Mouse (Mus musculus) kidney, postnatal 0 days (tissue): ENCODE measurements at regions not wholly inside any gene's neighbourhood (a gene's known extent, or its start where the extent isn't known, plus 50 kb on each side); places are given as distances from the start of the nearest gene placed in this dataset.

Source experiments
- ATAC-seq: fragments of 200-750 bp; cut with Nextera tagmentation; replicated peaks from 2 replicates; pipeline ENCODE4 v1.8.0; 2017; ENCODE audit warnings: low read depth, moderate number of reproducible peaks, moderate TSS enrichment, moderate library complexity; ENCODE audit not compliant: low FRiP score
- DNase-seq: peaks from one replicate; pipeline ENCODE4 v3.0.0-alpha.2; 2016; ENCODE audit warnings: low spot score
- H3K27ac ChIP-seq: fragments of 300-500 bp; sonication (generic); 2 replicates; pipeline ENCODE4 v1.5.1; 2014; ENCODE audit warnings: mild to moderate bottlenecking
- H3K27me3 ChIP-seq: fragments of 300-500 bp; sonication (generic); 2 replicates; pipeline ENCODE4 v1.6.1; 2014; ENCODE audit warnings: low read length, mixed read lengths; ENCODE audit not compliant: insufficient read depth
- H3K36me3 ChIP-seq: fragments of 300-500 bp; sonication (generic); 2 replicates; pipeline ENCODE4 v1.6.1; 2014; ENCODE audit warnings: low read length, mixed read lengths; ENCODE audit not compliant: insufficient read depth
- H3K4me1 ChIP-seq: fragments of 300-500 bp; sonication (generic); replicated peaks from 2 replicates; pipeline ENCODE4 v1.6.1; 2014; ENCODE audit warnings: antibody characterized with exemption, low read length, mixed read lengths; ENCODE audit not compliant: insufficient read depth
- H3K4me2 ChIP-seq: fragments of 300-500 bp; sonication (generic); 2 replicates; pipeline ENCODE4 v1.6.1; 2014; ENCODE audit warnings: mild to moderate bottlenecking, low read length, moderate library complexity, mixed read lengths
- H3K4me3 ChIP-seq: fragments of 300-500 bp; sonication (generic); replicated peaks from 2 replicates; pipeline ENCODE4 v1.5.1; 2014; ENCODE audit warnings: low read depth, low read length
- H3K9ac ChIP-seq: fragments of 300-500 bp; sonication (generic); 2 replicates; pipeline ENCODE4 v1.6.1; 2014; ENCODE audit warnings: low read depth, low read length
- H3K9me3 ChIP-seq: fragments of 300-500 bp; sonication (generic); replicated peaks from 2 replicates; pipeline ENCODE4 v1.6.1; 2016; ENCODE audit warnings: low read length, inconsistent platforms, mixed read lengths
- CTCF ChIP-seq: IDR thresholded peaks from 2 replicates; pipeline ENCODE4 v1.5.1; 2016; ENCODE audit warnings: antibody characterized with exemption, low read depth, mild to moderate bottlenecking, moderate library complexity
- WGBS: fragments of 180-500 bp; shearing (Covaris S2); extraction: QIAGEN DNeasy Blood & Tissue Kit; methylation state at CpG from one replicate; pipeline ENCODE4 v1.1.7; 2014; 5-methylcytosine and 5-hydroxymethylcytosine counted together

- no peak for ATAC-seq
- TF ChIP-seq CTCF: no peak
- 41% methylated on average over 5 of the region's 5 CpGs for WGBS
These were observed 66.0 kb downstream of the Gm4791 start for GRCm38 (mm10) chr9:47064463-47065032.

GRCm38 (mm10) chr9:47069436-47069835, 70.9 kb downstream of the Gm4791 start:
- Histone ChIP-seq H3K27me3 (no peaks in the 10 kb centered on the region), H3K4me2 (no peak overlapping the region), H3K36me3 (no peaks in the 10 kb centered on the region), H3K4me3 (no peak overlapping the region), H3K9me3 (no peaks in the 10 kb centered on the region), H3K27ac (no peak overlapping the region), H3K9ac (no peak overlapping the region), H3K4me1 (no peaks in the 10 kb centered on the region)
- no peak for DNase-seq
- no peak for ATAC-seq
- TF ChIP-seq CTCF: no peak
- WGBS: 46% methylated on average over 5 of the region's 5 CpGs

More at GRCm38 (mm10) chr9:47064463-47065032, 66.0 kb downstream of the Gm4791 start:
- no peak overlapping the region for H3K27ac ChIP-seq
- H3K36me3 ChIP-seq: no peaks in the 10 kb centered on the region
- DNase-seq: peak; percentile 10
- H3K4me1 ChIP-seq: no peaks in the 10 kb centered on the region
- H3K4me3 ChIP-seq: no peak overlapping the region
- H3K27me3 ChIP-seq: no peaks in the 10 kb centered on the region
- no peaks in the 10 kb centered on the region for H3K9me3 ChIP-seq
- no peak overlapping the region for H3K9ac ChIP-seq
- no peak overlapping the region for H3K4me2 ChIP-seq

GRCm38 (mm10) chr9:47070958-47071357, 72.4 kb downstream of the Gm4791 start:
- H3K9me3 ChIP-seq: no peaks in the 10 kb centered on the region
- no peak for ATAC-seq

GRCm38 (mm10) chr9:47076946-47077345, 78.4 kb downstream of the Gm4791 start:
- ATAC-seq: no peak
- Histone ChIP-seq H3K27me3 (no peaks in the 10 kb centered on the region), H3K4me2 (no peak overlapping the region), H3K9me3 (no peaks in the 10 kb centered on the region; the same call in 1 of the 2 replicates), H3K4me1 (no peaks in the 10 kb centered on the region), H3K4me3 (no peak overlapping the region), H3K27ac (no peak overlapping the region), H3K9ac (no peak overlapping the region), H3K36me3 (no peaks in the 10 kb centered on the region)
- DNase-seq: no peak
- TF ChIP-seq CTCF: no peak
- WGBS: 44% methylated on average over 6 of the region's 6 CpGs

More at GRCm38 (mm10) chr9:47070958-47071357, 72.4 kb downstream of the Gm4791 start:
- no peak for DNase-seq
- H3K27me3 ChIP-seq: no peaks in the 10 kb centered on the region
- 92% methylated on average over 5 of the region's 5 CpGs for WGBS
- no peak overlapping the region for H3K9ac ChIP-seq
- no peak overlapping the region for H3K4me3 ChIP-seq
- no peaks in the 10 kb centered on the region for H3K4me1 ChIP-seq
- H3K27ac ChIP-seq: no peak overlapping the region
- TF ChIP-seq CTCF: no peak
- no peak overlapping the region for H3K4me2 ChIP-seq
- H3K36me3 ChIP-seq: no peaks in the 10 kb centered on the region

- no peak overlapping the region for H3K4me3 ChIP-seq
- TF ChIP-seq CTCF: no peak
- H3K9ac ChIP-seq: no peak overlapping the region
- H3K4me2 ChIP-seq: no peak overlapping the region
- H3K27ac ChIP-seq: no peak overlapping the region
- 22% methylated on average over 2 of the region's 2 CpGs for WGBS
- H3K27me3 ChIP-seq: no peaks in the 10 kb centered on the region
- DNase-seq: no peak
- no peak for ATAC-seq
- H3K9me3 ChIP-seq: no peaks in the 10 kb centered on the region; the same call in 1 of the 2 replicates
- no peaks in the 10 kb centered on the region for H3K4me1 ChIP-seq
- no peaks in the 10 kb centered on the region for H3K36me3 ChIP-seq
These were observed 78.9 kb downstream of the Gm4791 start for GRCm38 (mm10) chr9:47077416-47077815.

- no peaks in the 10 kb centered on the region for H3K36me3 ChIP-seq
- DNase-seq (no peak), ATAC-seq (no peak)
- 83% methylated on average over 3 of the region's 3 CpGs for WGBS
- H3K4me1 ChIP-seq: no peaks in the 10 kb centered on the region
- H3K27me3 ChIP-seq: no peaks in the 10 kb centered on the region
- H3K9me3 ChIP-seq: no peaks in the 10 kb centered on the region; the same call in 1 of the 2 replicates
- no peak overlapping the region for H3K27ac ChIP-seq
- H3K4me3 ChIP-seq: no peak overlapping the region
- no peak for TF ChIP-seq CTCF
- H3K4me2 ChIP-seq: no peak overlapping the region
- H3K9ac ChIP-seq: no peak overlapping the region
These were observed 79.4 kb downstream of the Gm4791 start for GRCm38 (mm10) chr9:47077945-47078344.

GRCm38 (mm10) chr9:47081407-47081806, 82.9 kb downstream of the Gm4791 start:
- WGBS: 98% methylated on average over 6 of the region's 6 CpGs
- ATAC-seq (no peak), DNase-seq (no peak)
- no peak overlapping the region for H3K4me3 ChIP-seq
- H3K36me3 ChIP-seq: no peaks in the 10 kb centered on the region
- no peaks in the 10 kb centered on the region; the same call in 1 of the 2 replicates for H3K9me3 ChIP-seq
- no peak for TF ChIP-seq CTCF
- H3K27ac ChIP-seq: no peak overlapping the region
- H3K9ac ChIP-seq: no peak overlapping the region
- no peak overlapping the region for H3K4me2 ChIP-seq
- no peaks in the 10 kb centered on the region for H3K4me1 ChIP-seq
- no peaks in the 10 kb centered on the region for H3K27me3 ChIP-seq
